Mouse (Mus musculus): ENCODE data around the gene Cgnl1.

Cgnl1 gene

GRCm38 (mm10) chr9:71586408-71586807 lies 185.0 kb downstream of the Cgnl1 start:
- no peak for DNase-seq (ENCODE audit: low read depth, low spot score)

GRCm38 (mm10) chr9:71582771-71583170 lies 188.6 kb downstream of the Cgnl1 start:
- no peak for DNase-seq (ENCODE audit: low read depth, low spot score)

- no peak for DNase-seq (ENCODE audit: low read depth, low spot score)
Measured at GRCm38 (mm10) chr9:71578896-71579564, 192.4 kb downstream of the Cgnl1 start.
